Mouse (Mus musculus) intestine, embryonic 14.5 days (tissue): Measurements from ENCODE around the gene Tbl1xr1. TPM values are rescaled to one million over a fixed set of nuclear protein-coding genes. Genes with fewer than 3 reads are reported as not detected.
A peak's percentile ranks its signal among the peaks of the same experiment; 100 is the strongest.

Experiments used
- ATAC-seq: fragments of 200-750 bp; cut with Nextera tagmentation; replicated peaks from 2 replicates; pipeline ENCODE4 v1.8.0; 2017; ENCODE audit warnings: low read depth, moderate number of reproducible peaks, moderate TSS enrichment, moderate library complexity; ENCODE audit not compliant: low FRiP score, low TSS enrichment
- DNase-seq: peaks from one replicate; pipeline ENCODE4 v3.0.0-alpha.2; 2018; ENCODE audit warnings: low spot score
- H3K27ac ChIP-seq: fragments of 300-500 bp; sonication (generic); 2 replicates; pipeline ENCODE4 v1.5.1; 2014; ENCODE audit warnings: low read depth, mild to moderate bottlenecking, control low read depth
- H3K27me3 ChIP-seq: fragments of 300-500 bp; sonication (generic); replicated peaks from 2 replicates; pipeline ENCODE4 v1.6.1; 2014; ENCODE audit warnings: low read length, control low read depth; ENCODE audit not compliant: control insufficient read depth, insufficient read depth
- H3K36me3 ChIP-seq: fragments of 300-500 bp; sonication (generic); 2 replicates; pipeline ENCODE4 v1.6.1; 2014; ENCODE audit warnings: low read length, control low read depth; ENCODE audit not compliant: control insufficient read depth, insufficient read depth
- H3K4me1 ChIP-seq: fragments of 300-500 bp; sonication (generic); replicated peaks from 2 replicates; pipeline ENCODE4 v1.6.1; 2014; ENCODE audit warnings: low read length, control low read depth, mixed read lengths; ENCODE audit not compliant: control insufficient read depth, insufficient read depth
- H3K4me2 ChIP-seq: fragments of 300-500 bp; sonication (generic); 2 replicates; pipeline ENCODE4 v1.6.1; 2014; ENCODE audit warnings: low read length
- H3K4me3 ChIP-seq: fragments of 300-500 bp; sonication (generic); 2 replicates; pipeline ENCODE4 v1.5.1; 2014; ENCODE audit warnings: low read depth, low read length, control low read depth, mixed read lengths
- H3K9ac ChIP-seq: fragments of 300-500 bp; sonication (generic); 2 replicates; pipeline ENCODE4 v1.6.1; 2014; ENCODE audit warnings: mild to moderate bottlenecking, low read length
- H3K9me3 ChIP-seq: fragments of 300-500 bp; sonication (generic); 2 replicates; pipeline ENCODE4 v1.6.1; 2016; ENCODE audit warnings: low read length, control low read depth; ENCODE audit not compliant: control insufficient read depth
- WGBS: fragments of 180-500 bp; shearing (Covaris S2); extraction: QIAGEN DNeasy Blood & Tissue Kit; methylation state at CpG from one replicate; pipeline ENCODE4 v1.1.7; 2014; 5-methylcytosine and 5-hydroxymethylcytosine counted together
- polyA plus RNA-seq: library from polyadenylated mRNA; unstranded; fragments of >200 nt; fragmentation: Nextera tagmentation; extraction: Ambion mirVana; gene quantifications from 2 replicates; pipeline ENCODE4 v1.2.1, GENCODE M21; 2014

The Tbl1xr1 gene
- polyA plus RNA-seq, 1 experiment from 2014 or later = 23.9 TPM

DNA sequence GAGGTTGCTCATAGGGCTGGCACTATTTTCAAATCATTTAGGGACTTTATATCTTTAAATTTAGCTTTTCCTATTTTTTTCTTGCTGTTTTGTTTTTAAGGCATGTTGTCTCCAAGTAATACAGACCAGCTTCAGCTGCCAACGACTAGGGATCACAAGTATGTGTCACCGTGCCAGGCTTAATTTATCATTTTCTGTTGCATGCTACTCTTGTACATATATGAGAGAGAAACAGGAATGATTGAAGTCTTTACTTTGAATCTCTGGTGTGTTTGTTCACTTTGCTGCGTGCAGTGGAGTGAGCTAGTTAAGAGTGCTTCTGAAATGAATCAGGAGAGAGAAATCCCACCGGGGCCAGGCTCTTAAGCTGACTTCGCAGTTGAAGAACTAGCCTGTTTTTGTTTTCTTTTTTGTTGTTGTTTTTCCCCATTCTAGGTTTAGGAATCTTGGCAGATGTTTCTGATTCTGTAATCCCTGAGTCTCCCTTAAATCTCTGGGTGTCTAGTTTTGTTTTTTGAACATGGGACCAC lies 27.6 kb downstream of the Tbl1xr1 start:
- 76% methylated on average over 5 of the region's 5 CpGs for WGBS
- no peak overlapping the region for H3K4me3 ChIP-seq
- no peak overlapping the region for H3K4me2 ChIP-seq
- H3K9me3 ChIP-seq = no peaks in the 10 kb centered on the region
- DNase-seq (no peak), ATAC-seq (no peak)
- H3K9ac ChIP-seq = no peak overlapping the region
- no peaks in the 10 kb centered on the region for H3K27me3 ChIP-seq
- no peaks in the 10 kb centered on the region; the same call in 1 of the 2 replicates for H3K4me1 ChIP-seq
- H3K36me3 ChIP-seq = no peaks in the 10 kb centered on the region
- no peak overlapping the region for H3K27ac ChIP-seq

DNA sequence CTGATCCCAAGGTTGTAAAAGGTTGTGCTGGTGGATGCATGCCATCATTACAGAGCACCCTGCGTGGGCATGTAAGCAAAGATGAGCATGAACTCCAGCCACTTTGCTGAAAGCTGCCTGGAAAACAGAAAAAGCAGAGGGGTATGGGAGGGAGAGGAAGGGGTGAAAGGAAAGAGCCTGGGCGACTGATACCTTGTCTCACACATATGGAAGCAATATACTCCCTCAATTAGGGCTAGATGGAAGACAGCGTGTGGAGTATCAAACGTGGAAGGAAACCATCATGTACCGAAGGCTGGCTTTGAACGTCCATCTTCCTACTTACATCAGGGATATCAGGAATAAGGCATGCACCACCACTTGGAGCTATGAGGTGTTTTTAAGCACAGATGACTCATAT lies 29.0 kb downstream of the Tbl1xr1 start:
- no peak overlapping the region for H3K27ac ChIP-seq
- whole genome bisulfite sequencing = 83% methylated on average over 6 of the region's 6 CpGs
- no peak overlapping the region for H3K4me2 ChIP-seq
- ATAC-seq (no peak), DNase-seq (no peak)
- H3K4me3 ChIP-seq = no peak overlapping the region
- no peaks in the 10 kb centered on the region for H3K36me3 ChIP-seq
- H3K4me1 ChIP-seq = no peaks in the 10 kb centered on the region; the same call in 1 of the 2 replicates
- H3K9me3 ChIP-seq = no peaks in the 10 kb centered on the region
- no peak overlapping the region for H3K9ac ChIP-seq
- no peaks in the 10 kb centered on the region for H3K27me3 ChIP-seq

DNA sequence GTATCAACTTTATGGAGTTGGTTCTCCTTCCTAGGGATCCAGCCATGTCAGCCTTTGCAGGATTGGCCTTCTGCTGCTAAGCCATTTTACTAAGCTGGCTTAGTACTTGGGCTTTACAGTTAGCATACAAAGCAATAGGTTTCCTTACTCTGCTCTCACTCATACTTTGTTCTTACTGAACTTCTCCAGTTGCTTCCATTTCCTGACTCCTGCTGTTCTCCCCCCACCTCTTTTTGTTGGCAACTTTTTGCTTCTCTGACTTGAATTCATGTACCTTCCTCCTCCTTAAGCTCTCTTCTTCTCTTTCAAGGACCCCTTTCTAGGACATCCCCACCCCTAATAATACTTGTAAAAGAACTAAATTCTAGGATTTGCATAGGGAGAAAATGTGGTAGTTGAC lies 31.6 kb downstream of the Tbl1xr1 start:
- no peaks in the 10 kb centered on the region for H3K27me3 ChIP-seq
- no peaks in the 10 kb centered on the region for H3K9me3 ChIP-seq
- H3K36me3 ChIP-seq = no peaks in the 10 kb centered on the region
- no peak overlapping the region for H3K27ac ChIP-seq
- no peak for ATAC-seq
- H3K4me2 ChIP-seq = no peak overlapping the region
- H3K9ac ChIP-seq = no peak overlapping the region
- H3K4me1 ChIP-seq = no peaks in the 10 kb centered on the region
- H3K4me3 ChIP-seq = no peak overlapping the region
- no peak for DNase-seq

DNA sequence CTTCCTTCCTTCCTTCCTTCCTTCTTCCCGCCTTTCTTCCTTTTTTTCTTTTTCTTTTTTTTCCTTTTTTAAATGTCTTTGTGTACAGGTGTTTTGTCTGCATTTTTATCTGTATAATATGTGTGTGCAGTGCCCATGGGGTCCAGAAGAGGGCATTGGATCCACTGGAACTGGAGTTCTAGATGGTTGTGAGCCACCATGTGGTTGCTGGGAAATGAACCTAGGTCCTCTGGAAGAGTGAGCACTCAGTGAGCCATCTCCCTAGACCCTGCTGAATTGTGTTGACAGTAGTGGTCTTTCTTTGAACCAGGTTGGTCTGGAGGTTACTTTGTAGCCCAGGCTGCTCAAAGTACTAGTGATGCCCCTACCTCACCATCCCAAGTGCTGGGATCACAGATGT lies 33.2 kb downstream of the Tbl1xr1 start:
- ATAC-seq = no peak
- H3K4me1 ChIP-seq = peaks cover under 1% of the 10 kb centered on the region; the same call in 1 of the 2 replicates
- WGBS = 100% methylated on average over 1 of the region's 1 CpGs
- H3K27ac ChIP-seq = no peak overlapping the region
- no peak overlapping the region for H3K9ac ChIP-seq
- no peaks in the 10 kb centered on the region for H3K9me3 ChIP-seq
- no peak overlapping the region for H3K4me3 ChIP-seq
- H3K27me3 ChIP-seq = no peaks in the 10 kb centered on the region
- H3K36me3 ChIP-seq = no peaks in the 10 kb centered on the region
- no peak overlapping the region for H3K4me2 ChIP-seq
- DNase-seq = no peak

DNA sequence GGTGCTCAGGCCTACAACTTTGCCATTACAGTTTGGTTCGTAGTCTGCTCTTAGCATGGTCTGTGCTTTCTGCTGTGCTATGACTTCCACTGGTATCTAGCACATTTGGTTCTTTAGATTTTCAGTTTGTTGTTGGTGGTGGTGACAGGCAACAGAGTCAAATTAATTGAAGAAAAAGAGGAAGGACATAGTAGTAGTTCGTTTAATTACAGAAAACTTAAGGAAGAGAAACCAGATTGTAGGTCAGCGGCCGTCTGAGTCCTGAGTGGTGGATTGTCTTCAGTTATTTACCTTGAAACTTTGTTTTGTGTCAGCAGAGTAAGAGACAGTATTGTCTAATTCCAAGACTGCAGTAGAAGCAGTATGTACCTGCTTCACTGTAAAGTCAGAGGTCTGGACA lies 37.3 kb downstream of the Tbl1xr1 start:
- H3K9ac ChIP-seq = no peak overlapping the region
- no peaks in the 10 kb centered on the region for H3K9me3 ChIP-seq
- ATAC-seq = no peak
- H3K36me3 ChIP-seq = no peaks in the 10 kb centered on the region
- WGBS = 88% methylated on average over 4 of the region's 4 CpGs
- no peak for DNase-seq
- no peak overlapping the region for H3K4me2 ChIP-seq
- H3K27ac ChIP-seq = no peak overlapping the region
- no peak overlapping the region for H3K4me3 ChIP-seq
- no peaks in the 10 kb centered on the region for H3K27me3 ChIP-seq
- peaks cover 4% of the 10 kb centered on the region for H3K4me1 ChIP-seq

DNA sequence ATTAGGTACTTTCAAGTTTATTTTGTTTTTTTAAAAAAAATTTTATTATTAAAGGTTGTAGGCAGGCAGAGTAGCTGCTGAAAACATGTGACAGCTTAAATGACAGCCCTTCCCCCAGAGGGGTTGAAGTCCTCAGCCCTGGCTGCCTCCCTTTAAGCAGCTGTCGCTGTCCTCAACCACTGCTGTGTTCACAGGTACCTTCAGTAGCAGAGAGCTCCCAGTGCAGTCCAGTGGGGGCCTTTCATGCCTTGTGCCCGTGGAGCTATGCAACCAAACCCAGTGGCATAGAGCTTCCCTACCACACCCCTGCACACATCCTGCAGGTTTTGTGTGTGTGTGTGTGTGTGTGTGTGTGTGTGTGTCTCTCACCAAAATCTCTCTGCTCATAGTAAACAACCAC lies 38.8 kb downstream of the Tbl1xr1 start:
- H3K4me1 ChIP-seq = peaks cover 4% of the 10 kb centered on the region
- no peaks in the 10 kb centered on the region for H3K36me3 ChIP-seq
- H3K4me3 ChIP-seq = no peak overlapping the region
- no peak overlapping the region for H3K9ac ChIP-seq
- H3K27ac ChIP-seq = no peak overlapping the region
- WGBS = 33% methylated on average over 2 of the region's 2 CpGs
- peak; percentile 41 for DNase-seq
- peak; percentile 72; the same call in 1 of the 2 replicates for ATAC-seq
- no peaks in the 10 kb centered on the region for H3K9me3 ChIP-seq
- no peak overlapping the region for H3K4me2 ChIP-seq
- H3K27me3 ChIP-seq = no peaks in the 10 kb centered on the region

DNA sequence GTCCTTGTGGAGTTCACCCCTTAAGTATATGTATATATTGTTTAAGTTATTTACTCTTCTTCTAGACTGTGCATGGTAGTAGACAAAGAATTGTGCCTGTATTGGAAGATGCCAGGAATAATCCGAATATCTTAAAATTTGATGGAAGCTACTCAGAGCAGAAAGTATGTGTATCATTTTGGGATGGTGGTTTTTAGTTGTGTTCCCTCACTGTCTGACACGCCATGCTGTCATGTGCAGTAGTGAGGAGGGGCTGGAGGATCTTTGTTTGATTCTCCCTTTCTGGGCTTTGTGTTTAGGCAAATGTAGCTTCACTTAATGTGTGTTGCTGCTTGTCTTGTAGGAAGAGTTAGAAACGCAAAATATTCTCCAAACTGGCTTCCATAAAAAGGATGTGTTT lies 39.2 kb downstream of the Tbl1xr1 start:
- DNase-seq = peak; percentile 13
- H3K27me3 ChIP-seq = no peaks in the 10 kb centered on the region
- H3K27ac ChIP-seq = no peak overlapping the region
- H3K36me3 ChIP-seq = no peaks in the 10 kb centered on the region
- peaks cover 6% of the 10 kb centered on the region for H3K4me1 ChIP-seq
- H3K4me2 ChIP-seq = no peak overlapping the region
- H3K4me3 ChIP-seq = no peak overlapping the region
- H3K9ac ChIP-seq = no peak overlapping the region
- no peaks in the 10 kb centered on the region for H3K9me3 ChIP-seq
- 89% methylated on average over 3 of the region's 3 CpGs for WGBS
- no peak for ATAC-seq

DNA sequence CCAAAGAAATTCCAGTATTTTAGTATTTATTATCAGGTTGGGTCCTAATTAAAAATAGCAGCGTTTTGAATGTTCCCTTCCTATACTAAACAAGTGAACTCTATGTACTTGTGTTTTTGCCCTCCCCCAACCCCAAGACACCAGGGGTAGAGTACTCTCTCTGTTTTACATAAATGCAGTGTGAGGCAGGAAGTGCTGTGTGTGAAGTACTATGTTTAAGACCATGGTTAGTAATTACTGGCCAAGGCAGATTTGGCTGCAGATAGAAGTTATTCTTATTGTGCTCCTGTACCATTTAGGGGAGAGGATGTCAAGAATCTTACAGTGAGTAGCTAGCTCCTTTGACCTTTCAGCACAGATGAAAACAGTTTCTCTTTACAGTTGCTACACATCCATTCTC lies 39.7 kb downstream of the Tbl1xr1 start:
- Histone ChIP-seq H3K36me3 (no peaks in the 10 kb centered on the region), H3K27me3 (no peaks in the 10 kb centered on the region), H3K4me1 (peaks cover 7% of the 10 kb centered on the region), H3K9me3 (no peaks in the 10 kb centered on the region), H3K9ac (no peak overlapping the region), H3K4me2 (no peak overlapping the region), H3K4me3 (no peak overlapping the region), H3K27ac (no peak overlapping the region)
- DNase-seq (no peak), ATAC-seq (no peak)
- WGBS = 69% methylated on average over 1 of the region's 1 CpGs

DNA sequence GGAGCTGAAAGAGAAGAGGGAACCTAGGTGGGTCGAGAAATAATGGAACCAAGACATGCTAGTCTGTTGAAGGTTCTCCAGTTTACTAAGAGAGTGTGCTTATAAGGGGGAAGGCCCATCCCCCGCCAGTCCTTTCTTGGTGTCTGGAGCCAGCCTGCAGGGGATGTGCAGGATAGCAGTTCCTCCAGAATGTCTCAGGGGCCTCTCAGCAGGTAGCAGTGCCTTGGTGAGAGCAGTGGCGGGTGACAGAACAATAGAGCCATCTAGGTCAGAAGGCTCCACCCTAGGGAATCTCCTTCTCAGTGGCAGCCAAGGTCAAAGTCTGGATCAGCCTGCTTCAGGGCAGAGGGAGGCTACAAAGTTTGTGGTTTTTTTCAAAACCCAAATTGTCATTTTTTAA lies 45.3 kb downstream of the Tbl1xr1 start:
- H3K36me3 ChIP-seq = no peaks in the 10 kb centered on the region
- 52% methylated on average over 3 of the region's 3 CpGs for WGBS
- DNase-seq = no peak
- no peak overlapping the region for H3K4me2 ChIP-seq
- no peak overlapping the region for H3K27ac ChIP-seq
- H3K9ac ChIP-seq = no peak overlapping the region
- ATAC-seq = 0 out of 2 replicates have a peak, but pooled peaks have one; percentile 32
- H3K27me3 ChIP-seq = no peaks in the 10 kb centered on the region
- no peaks in the 10 kb centered on the region for H3K9me3 ChIP-seq
- no peak overlapping the region for H3K4me3 ChIP-seq
- 0 out of 2 replicates have a peak, but pooled peaks cover 3% of the 10 kb centered on the region for H3K4me1 ChIP-seq
